Mouse (Mus musculus) liver, embryonic 14.5 days (tissue): ENCODE results near the gene Hal.

Source experiments
- CTCF ChIP-seq: IDR thresholded peaks from 2 replicates; pipeline ENCODE4 v1.5.1; 2016; ENCODE audit warnings: antibody characterized with exemption, low read depth, control low read depth
- EP300 ChIP-seq: IDR thresholded peaks from 2 replicates; pipeline ENCODE4 v1.6.1; 2016; ENCODE audit warnings: antibody characterized with exemption, low read depth

DNA sequence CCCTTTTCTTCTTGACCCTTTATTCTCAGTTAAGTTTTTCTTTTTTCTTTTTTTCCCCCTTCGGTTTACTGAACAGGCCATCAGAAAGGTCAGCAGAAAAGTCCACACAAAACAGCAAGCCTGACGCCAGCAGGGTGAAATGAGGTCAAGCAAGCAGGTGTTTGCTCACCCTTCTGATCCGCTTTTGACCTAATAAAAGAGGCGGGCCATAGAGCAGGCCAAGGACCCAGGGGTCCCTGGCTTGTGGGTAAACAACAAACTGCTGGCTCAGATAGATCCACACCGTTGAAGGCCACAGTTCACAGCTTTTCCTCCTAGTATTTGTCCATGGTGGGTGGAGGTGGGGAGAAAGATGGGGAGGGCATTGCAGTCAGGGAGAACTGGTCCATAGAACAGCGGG, 54.6 kb downstream of the Hal start:
- no peak for TF ChIP-seq CTCF
- TF ChIP-seq EP300: no peak
